Mouse (Mus musculus) B cell, adult 2 months (primary cell): ENCODE measurements around the gene Myh7.
"Not testable (repeated sequence)": the region's sequence is repeated elsewhere in the genome, so short reads cannot be mapped to it uniquely, and the experiment has no call there.

Experiments used
- DNase-seq, 2 experiments: peaks; one replicate each; pipeline ENCODE4 v3.0.0; 2022

Gene Myh7

GRCm38 (mm10) chr14:54967874-54968273, 26.6 kb downstream of the Myh7 start:
- no peak for DNase-seq

GRCm38 (mm10) chr14:54966320-54966977, 28.0 kb downstream of the Myh7 start, which contains the start of gene Myh6:
Gene Myh6 (minus strand): TSS chr14:54966927.
- no peak for DNase-seq

- DNase-seq: no peak
These were observed 28.8 kb downstream of the Myh7 start for GRCm38 (mm10) chr14:54965631-54966030.

- no peak for DNase-seq
These were observed 29.4 kb downstream of the Myh7 start for GRCm38 (mm10) chr14:54965044-54965443.

- no peak for DNase-seq
These were observed 30.7 kb downstream of the Myh7 start for GRCm38 (mm10) chr14:54963727-54964126.

GRCm38 (mm10) chr14:54962714-54963113, 31.7 kb downstream of the Myh7 start:
- DNase-seq: no peak

GRCm38 (mm10) chr14:54961487-54961886, 32.9 kb downstream of the Myh7 start:
- no peak for DNase-seq

- no peak for DNase-seq
These were observed 33.7 kb downstream of the Myh7 start for GRCm38 (mm10) chr14:54960769-54961168.

GRCm38 (mm10) chr14:54959853-54960613, 34.4 kb downstream of the Myh7 start:
- not testable (repeated sequence) for DNase-seq

GRCm38 (mm10) chr14:54959197-54959596, 35.2 kb downstream of the Myh7 start:
- no peak for DNase-seq

- no peak for DNase-seq
These were observed 35.9 kb downstream of the Myh7 start for GRCm38 (mm10) chr14:54958503-54958902.

- no peak for DNase-seq
These were observed 37.9 kb downstream of the Myh7 start for GRCm38 (mm10) chr14:54956533-54956932.

GRCm38 (mm10) chr14:54955481-54955880, 38.9 kb downstream of the Myh7 start:
- no peak for DNase-seq

- DNase-seq: no peak
These were observed 40.0 kb downstream of the Myh7 start for GRCm38 (mm10) chr14:54954474-54954873.

- no peak for DNase-seq
These were observed 40.7 kb downstream of the Myh7 start for GRCm38 (mm10) chr14:54953664-54954206.

- no peak for DNase-seq
These were observed 42.8 kb downstream of the Myh7 start for GRCm38 (mm10) chr14:54951587-54951986.

- DNase-seq: no peak
These were observed 43.9 kb downstream of the Myh7 start for GRCm38 (mm10) chr14:54950493-54950892.

GRCm38 (mm10) chr14:54948781-54949180, 45.6 kb downstream of the Myh7 start:
- no peak for DNase-seq

GRCm38 (mm10) chr14:54947008-54947407, 47.4 kb downstream of the Myh7 start:
- not testable (repeated sequence) for DNase-seq

- no peak for DNase-seq
These were observed 48.3 kb downstream of the Myh7 start for GRCm38 (mm10) chr14:54945975-54946704.

GRCm38 (mm10) chr14:54944939-54945338, 49.5 kb downstream of the Myh7 start:
- no peak for DNase-seq

- no peak for DNase-seq
These were observed 50.5 kb downstream of the Myh7 start for GRCm38 (mm10) chr14:54943971-54944370.

- no peak for DNase-seq
These were observed 51.9 kb downstream of the Myh7 start for GRCm38 (mm10) chr14:54942479-54942878.
